Mouse (Mus musculus) megakaryocyte, embryonic 14.5 days (primary cell): ENCODE measurements at regions not wholly inside any gene's neighbourhood (a gene's known extent, or its start where the extent isn't known, plus 50 kb on each side); places are given as distances from the start of the nearest gene placed in this dataset.

ENCODE experiments used
- H3K27me3 ChIP-seq: replicated peaks from 2 replicates; pipeline ENCODE3; 2012; ENCODE audit warnings: inconsistent platforms
- H3K36me3 ChIP-seq: replicated peaks from 2 replicates; pipeline ENCODE3; 2012; ENCODE audit warnings: low read length, inconsistent platforms, mixed read lengths
- H3K4me1 ChIP-seq: 2 replicates; pipeline ENCODE4 v1.6.1; 2012; ENCODE audit warnings: inconsistent platforms
- H3K4me3 ChIP-seq: replicated peaks from 2 replicates; pipeline ENCODE3; 2012; ENCODE audit warnings: moderate library complexity, mild to moderate bottlenecking, inconsistent platforms
- H3K9me3 ChIP-seq: 2 replicates; pipeline ENCODE4 v1.6.1; 2012; ENCODE audit warnings: inconsistent platforms
- FLI1 ChIP-seq: IDR thresholded peaks from 2 replicates; pipeline ENCODE4 v1.6.1; 2012; ENCODE audit warnings: low read length, inconsistent platforms, mixed read lengths
- GATA1 ChIP-seq: IDR thresholded peaks from 3 replicates; pipeline ENCODE4 v1.6.1; 2012; ENCODE audit warnings: mixed read lengths, low read length, inconsistent platforms, borderline replicate concordance

GRCm38 (mm10) chr17:14610791-14611522 lies 83.1 kb downstream of the Thbs2 start:
- Histone ChIP-seq H3K4me3 (no peak overlapping the region), H3K4me1 (no peaks in the 10 kb centered on the region), H3K9me3 (no peaks in the 10 kb centered on the region), H3K36me3 (no peaks in the 10 kb centered on the region), H3K27me3 (no peaks in the 10 kb centered on the region)
- TF ChIP-seq GATA1 (no peak), FLI1 (no peak)

GRCm38 (mm10) chr17:14608845-14609244 lies 85.2 kb downstream of the Thbs2 start:
- no peak overlapping the region for H3K4me3 ChIP-seq
- no peaks in the 10 kb centered on the region for H3K27me3 ChIP-seq
- H3K9me3 ChIP-seq, result no peaks in the 10 kb centered on the region
- no peaks in the 10 kb centered on the region for H3K36me3 ChIP-seq
- no peaks in the 10 kb centered on the region for H3K4me1 ChIP-seq
- TF ChIP-seq GATA1 (no peak), FLI1 (no peak)

GRCm38 (mm10) chr17:14606356-14606989 lies 87.6 kb downstream of the Thbs2 start:
- no peaks in the 10 kb centered on the region for H3K36me3 ChIP-seq
- no peaks in the 10 kb centered on the region for H3K4me1 ChIP-seq
- H3K27me3 ChIP-seq, result no peaks in the 10 kb centered on the region
- TF ChIP-seq GATA1 (no peak), FLI1 (no peak)
- no peaks in the 10 kb centered on the region for H3K9me3 ChIP-seq
- H3K4me3 ChIP-seq, result no peak overlapping the region

- Histone ChIP-seq H3K4me3 (no peak overlapping the region), H3K9me3 (no peaks in the 10 kb centered on the region), H3K36me3 (no peaks in the 10 kb centered on the region), H3K4me1 (no peaks in the 10 kb centered on the region), H3K27me3 (no peaks in the 10 kb centered on the region)
- no peak for TF ChIP-seq GATA1
- no peak for TF ChIP-seq FLI1
These were observed 94.4 kb downstream of the Thbs2 start for GRCm38 (mm10) chr17:14599681-14600080.

GRCm38 (mm10) chr17:14596470-14596869 lies 97.6 kb downstream of the Thbs2 start:
- TF ChIP-seq GATA1 (no peak), FLI1 (no peak)
- Histone ChIP-seq H3K4me1 (no peaks in the 10 kb centered on the region), H3K4me3 (no peak overlapping the region), H3K36me3 (no peaks in the 10 kb centered on the region), H3K27me3 (no peaks in the 10 kb centered on the region), H3K9me3 (no peaks in the 10 kb centered on the region)

- no peak overlapping the region for H3K4me3 ChIP-seq
- H3K36me3 ChIP-seq, result no peaks in the 10 kb centered on the region
- no peaks in the 10 kb centered on the region for H3K27me3 ChIP-seq
- H3K9me3 ChIP-seq, result no peaks in the 10 kb centered on the region
- TF ChIP-seq GATA1, result no peak
- no peak for TF ChIP-seq FLI1
- no peaks in the 10 kb centered on the region for H3K4me1 ChIP-seq
These were observed 98.5 kb downstream of the Thbs2 start for GRCm38 (mm10) chr17:14595525-14595924.

GRCm38 (mm10) chr17:14588086-14588817 lies 105.8 kb downstream of the Thbs2 start:
- TF ChIP-seq GATA1 (no peak), FLI1 (no peak)
- H3K36me3 ChIP-seq, result no peaks in the 10 kb centered on the region
- H3K9me3 ChIP-seq, result peaks cover 3% of the 10 kb centered on the region
- no peaks in the 10 kb centered on the region for H3K4me1 ChIP-seq
- no peak overlapping the region for H3K4me3 ChIP-seq
- H3K27me3 ChIP-seq, result no peaks in the 10 kb centered on the region

- Histone ChIP-seq H3K36me3 (no peaks in the 10 kb centered on the region), H3K9me3 (no peaks in the 10 kb centered on the region)
- TF ChIP-seq FLI1 (no peak), GATA1 (no peak)
These were observed 114.4 kb downstream of the Thbs2 start for GRCm38 (mm10) chr17:14579671-14580070.

GRCm38 (mm10) chr17:14578721-14579120 lies 115.3 kb downstream of the Thbs2 start:
- Histone ChIP-seq H3K27me3 (no peaks in the 10 kb centered on the region), H3K4me1 (no peaks in the 10 kb centered on the region), H3K9me3 (no peaks in the 10 kb centered on the region), H3K36me3 (no peaks in the 10 kb centered on the region), H3K4me3 (no peak overlapping the region)
- TF ChIP-seq FLI1, result no peak
- TF ChIP-seq GATA1, result no peak

More at GRCm38 (mm10) chr17:14579671-14580070, 114.4 kb downstream of the Thbs2 start:
- H3K4me1 ChIP-seq, result no peaks in the 10 kb centered on the region
- no peak overlapping the region for H3K4me3 ChIP-seq
- no peaks in the 10 kb centered on the region for H3K27me3 ChIP-seq

GRCm38 (mm10) chr17:14578194-14578593 lies 115.8 kb downstream of the Thbs2 start:
- no peak for TF ChIP-seq FLI1
- no peak for TF ChIP-seq GATA1
- no peaks in the 10 kb centered on the region for H3K9me3 ChIP-seq

More at GRCm38 (mm10) chr17:14578194-14578593, 115.8 kb downstream of the Thbs2 start:
- H3K36me3 ChIP-seq, result no peaks in the 10 kb centered on the region
- no peak overlapping the region for H3K4me3 ChIP-seq
- H3K27me3 ChIP-seq, result no peaks in the 10 kb centered on the region
- H3K4me1 ChIP-seq, result no peaks in the 10 kb centered on the region
